Mouse (Mus musculus): ENCODE data around the gene Coro2a.

GRCm38 (mm10) chr4:46553864-46554263 is 48.1 kb downstream of the Coro2a start:
- TF ChIP-seq CTCF (IDR thresholded peaks at IDR 0.05; ENCODE audit: insufficient read depth, low read length) (no peak), POLR2A (IDR thresholded peaks at IDR 0.05; ENCODE audit: borderline replicate concordance, extremely low read depth, low read depth, low read length) (no peak)

All from lung, adult 2 months (tissue).